Mouse (Mus musculus) frontal cortex, postnatal 14 days (tissue): ENCODE data around the gene Rnf167.

Experiments
- DNase-seq, 2 experiments: peaks; one replicate each; pipeline ENCODE4 v3.0.0; 2022; ENCODE audit warnings: low spot score in 2 of 2

Rnf167 gene

GRCm38 (mm10) chr11:70646691-70647650 lies at the start of gene Rnf167, which contains the start of gene Slc25a11:
Rnf167 (plus strand) TSS chr11:70647235.
Slc25a11 (minus strand) TSS chr11:70647479.
- peak; percentile 95 to 96 for DNase-seq

- DNase-seq: no peak
Measured at GRCm38 (mm10) chr11:70597301-70597700, 49.7 kb upstream of the Rnf167 start.

- DNase-seq: no peak
Measured at GRCm38 (mm10) chr11:70598451-70598953, 48.5 kb upstream of the Rnf167 start.

GRCm38 (mm10) chr11:70605024-70605566 lies 41.9 kb upstream of the Rnf167 start:
- peak; percentile 45 to 59 for DNase-seq

- no peak for DNase-seq
Measured at GRCm38 (mm10) chr11:70606717-70607116, 40.3 kb upstream of the Rnf167 start.

GRCm38 (mm10) chr11:70607611-70608010 lies 39.4 kb upstream of the Rnf167 start:
- DNase-seq: no peak

- DNase-seq: no peak
Measured at GRCm38 (mm10) chr11:70608381-70609066, 38.5 kb upstream of the Rnf167 start.

GRCm38 (mm10) chr11:70610752-70611151 lies 36.3 kb upstream of the Rnf167 start:
- DNase-seq: no peak

GRCm38 (mm10) chr11:70612505-70612904 lies 34.5 kb upstream of the Rnf167 start:
- DNase-seq: no peak

GRCm38 (mm10) chr11:70615074-70615473 lies 32.0 kb upstream of the Rnf167 start:
- DNase-seq: peak in 1 of 2 experiments; percentile 37

GRCm38 (mm10) chr11:70615516-70616093 lies 31.4 kb upstream of the Rnf167 start, which contains the start of gene 4930544D05Rik:
4930544D05Rik (plus strand) TSS chr11:70615848.
- DNase-seq: no peak

- DNase-seq: no peak
Measured at GRCm38 (mm10) chr11:70619101-70619500, 27.9 kb upstream of the Rnf167 start, which contains the start of gene Chrne. Chrne (minus strand) TSS chr11:70619216.

GRCm38 (mm10) chr11:70621972-70622814 lies 24.8 kb upstream of the Rnf167 start:
- DNase-seq: no peak

GRCm38 (mm10) chr11:70623053-70623742 lies 23.8 kb upstream of the Rnf167 start:
- DNase-seq: no peak

- no peak for DNase-seq
Measured at GRCm38 (mm10) chr11:70625473-70625872, 21.6 kb upstream of the Rnf167 start.

GRCm38 (mm10) chr11:70626877-70627276 lies 20.2 kb upstream of the Rnf167 start:
- no peak for DNase-seq

GRCm38 (mm10) chr11:70628431-70628830 lies 18.6 kb upstream of the Rnf167 start:
- DNase-seq: no peak

- no peak for DNase-seq
Measured at GRCm38 (mm10) chr11:70629557-70629956, 17.5 kb upstream of the Rnf167 start.

- no peak for DNase-seq
Measured at GRCm38 (mm10) chr11:70630129-70630528, 16.9 kb upstream of the Rnf167 start.

GRCm38 (mm10) chr11:70635601-70636000 lies 11.4 kb upstream of the Rnf167 start:
- DNase-seq: no peak
